Mouse (Mus musculus) ovary, postnatal 14 days (tissue): ENCODE measurements at regions not wholly inside any gene's neighbourhood (a gene's known extent, or its start where the extent isn't known, plus 50 kb on each side); places are given as distances from the start of the nearest gene placed in this dataset.
"Not testable (repeated sequence)": the region's sequence is repeated elsewhere in the genome, so short reads cannot be mapped to it uniquely, and the experiment has no call there.

Experiments used
- DNase-seq: peaks from one replicate; pipeline ENCODE4 v3.0.0; 2022; ENCODE audit warnings: low spot score

- DNase-seq, result no peak
Measured at GRCm38 (mm10) chr13:111860931-111861330, 52.1 kb upstream of the Map3k1 start.

GRCm38 (mm10) chr13:111862316-111862715 lies 53.5 kb upstream of the Map3k1 start:
- DNase-seq, result no peak

- DNase-seq, result no peak
Measured at GRCm38 (mm10) chr13:111865956-111866355, 57.2 kb upstream of the Map3k1 start.

DNA sequence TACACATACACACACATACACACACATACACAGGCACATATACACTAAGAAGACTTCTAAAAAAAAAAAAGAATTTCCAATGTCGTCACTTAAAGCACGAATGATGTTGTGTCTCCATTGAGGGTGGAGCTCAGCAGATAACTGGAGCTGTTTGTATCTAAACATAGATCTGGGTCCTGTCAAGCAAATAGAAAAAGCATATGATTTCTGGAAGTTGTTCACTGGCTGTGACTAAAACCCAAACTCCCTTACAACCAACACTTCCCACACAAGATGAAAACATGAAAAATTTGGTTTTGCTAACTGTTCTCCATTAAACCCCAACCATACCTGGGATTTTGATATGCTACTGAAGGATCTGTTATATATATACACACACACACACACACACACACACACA lies 58.5 kb upstream of the Map3k1 start:
- DNase-seq, result no peak

DNA sequence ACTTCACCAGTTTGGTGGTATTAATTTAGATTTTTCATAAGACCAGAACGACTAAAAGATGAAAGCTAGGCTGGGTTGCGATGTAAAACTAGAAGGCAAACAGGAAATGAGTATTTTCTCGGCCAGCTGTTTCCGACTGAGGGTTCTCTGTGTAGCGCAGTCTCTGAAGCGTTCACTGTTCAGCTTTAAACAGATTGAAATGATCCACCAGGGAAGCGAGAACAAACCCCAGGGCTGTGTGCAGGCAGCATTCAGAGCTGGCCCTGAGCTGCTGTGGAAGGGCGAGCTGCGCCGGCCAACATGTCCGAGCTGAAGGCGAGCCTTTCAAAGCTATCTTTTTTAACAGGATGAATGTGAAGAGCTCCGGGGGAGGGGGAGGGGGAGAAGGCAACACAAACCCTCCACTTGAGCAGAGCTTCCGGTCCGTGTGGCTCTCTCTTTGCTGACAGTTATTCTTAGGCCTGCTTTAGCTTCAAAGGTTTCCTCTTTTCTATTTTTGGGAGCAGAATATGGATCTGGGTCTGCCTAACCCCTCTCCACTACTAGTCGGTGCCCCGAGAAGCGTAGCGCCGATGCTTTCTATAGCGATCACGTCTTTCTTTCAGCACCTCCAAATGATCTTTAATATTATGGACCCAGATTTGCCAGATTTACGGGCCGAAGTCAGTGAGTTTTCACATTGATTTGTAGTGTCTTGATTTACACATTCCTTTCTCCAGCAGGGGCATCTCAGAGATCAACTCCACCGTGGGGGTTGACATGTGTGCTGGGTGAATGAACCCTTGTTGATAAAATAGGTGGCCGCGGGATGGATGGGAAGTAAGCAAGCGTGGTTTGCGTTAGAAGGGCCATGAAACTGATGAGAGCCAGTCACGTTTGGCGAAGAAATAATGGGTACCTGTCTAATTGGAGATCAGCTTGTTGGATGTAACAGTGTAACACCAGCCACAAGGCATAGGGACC lies 59.3 kb upstream of the Map3k1 start:
- peak; percentile 46 for DNase-seq

DNA sequence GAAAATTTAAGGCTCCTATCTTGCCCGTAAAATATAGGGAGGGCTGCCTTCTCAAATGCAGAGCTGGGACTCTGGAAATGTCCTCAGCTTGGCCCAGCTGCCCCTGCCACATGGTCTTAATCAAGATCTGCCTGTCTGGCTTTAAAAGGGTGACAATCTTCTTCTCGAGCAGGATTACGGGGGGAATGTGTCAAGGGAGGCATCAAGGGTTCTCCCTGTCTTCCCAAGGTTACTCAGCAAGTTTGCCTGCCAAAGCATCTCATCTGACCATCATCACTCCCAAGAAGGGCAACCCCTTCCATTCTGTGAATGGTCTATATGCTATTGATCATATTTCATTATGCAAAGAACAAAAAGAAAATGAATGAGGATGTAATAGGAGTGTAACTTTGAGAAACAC lies 60.2 kb upstream of the Map3k1 start:
- no peak for DNase-seq

GRCm38 (mm10) chr13:111869771-111870437 lies 61.1 kb upstream of the Map3k1 start:
- DNase-seq, result no peak

GRCm38 (mm10) chr13:111870505-111870904 lies 61.7 kb upstream of the Map3k1 start:
- DNase-seq, result no peak

DNA sequence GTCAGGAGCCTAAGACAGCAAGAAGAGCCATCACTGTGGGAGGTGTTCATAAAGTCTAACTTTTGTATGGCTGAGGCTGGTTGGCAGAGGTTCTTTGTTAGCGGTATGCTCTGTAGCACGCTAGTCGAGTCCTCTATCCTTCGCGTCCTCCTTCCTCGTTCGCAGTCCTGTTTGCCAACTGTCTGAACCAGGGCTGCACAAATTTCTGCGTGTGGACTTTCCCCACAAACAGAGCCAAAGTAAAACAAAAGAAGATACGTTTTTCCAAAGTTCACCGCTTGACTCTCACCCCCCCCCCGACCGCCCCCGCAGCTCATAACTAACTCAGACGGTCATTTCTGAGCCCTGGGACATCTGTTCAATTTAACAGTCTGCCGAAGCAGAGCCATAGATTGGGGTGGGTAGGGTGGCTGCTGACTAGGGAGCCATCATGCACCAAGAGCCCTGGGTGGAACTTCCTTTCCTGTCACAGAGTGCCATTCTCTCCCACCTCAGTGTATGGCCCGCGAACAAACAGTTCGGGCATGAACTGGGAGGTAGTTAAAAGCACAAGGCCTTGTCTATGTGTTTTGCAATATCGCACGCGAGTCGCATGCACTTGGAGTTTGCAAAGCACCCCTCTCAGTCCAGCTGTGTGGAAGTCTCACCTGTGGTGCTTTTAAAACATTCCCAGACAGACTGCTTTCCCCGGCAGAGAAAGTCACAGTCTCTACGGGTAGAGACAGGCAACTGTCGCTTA lies 63.0 kb upstream of the Map3k1 start:
- no peak for DNase-seq

GRCm38 (mm10) chr13:111874330-111874729 lies 65.5 kb upstream of the Map3k1 start:
- DNase-seq, result no peak

DNA sequence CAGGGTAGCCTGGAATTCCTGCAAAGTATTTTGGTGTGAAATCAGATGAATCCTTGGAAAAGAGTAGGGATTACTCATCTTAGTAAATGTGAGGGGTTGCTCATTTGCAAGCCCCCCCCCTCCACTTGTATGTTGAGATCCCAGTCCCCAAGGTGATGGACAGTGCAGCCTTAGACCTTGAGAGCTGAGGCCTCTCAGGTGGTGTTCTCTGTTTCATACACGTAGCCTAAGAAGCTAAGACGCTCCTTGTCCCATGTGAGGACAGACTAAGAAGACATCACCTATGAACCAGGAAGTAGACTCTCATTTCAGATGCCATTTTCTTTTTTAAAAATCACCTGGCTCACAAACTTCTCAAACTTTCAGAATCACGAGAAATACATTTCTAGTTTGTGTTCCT lies 67.6 kb upstream of the Map3k1 start:
- no peak for DNase-seq

DNA sequence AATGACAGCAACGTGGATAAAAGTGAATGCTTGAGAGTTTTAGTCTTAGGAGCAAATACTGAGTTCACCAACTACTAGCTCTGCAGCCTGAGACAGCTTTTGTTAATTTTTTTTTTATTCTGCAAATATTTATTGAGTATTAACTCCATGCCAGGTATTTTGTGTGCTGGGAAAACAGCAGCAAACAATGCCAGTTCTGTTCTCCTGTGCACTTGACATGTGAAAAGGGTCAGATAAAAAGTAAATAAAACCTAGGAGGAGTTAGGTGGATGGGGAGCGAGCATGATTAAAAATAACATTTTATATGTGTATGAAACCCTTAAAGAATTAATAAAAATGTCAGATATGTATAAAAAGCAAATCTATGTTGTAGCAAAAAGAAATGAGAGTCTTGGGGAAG lies 68.1 kb upstream of the Map3k1 start:
- DNase-seq, result no peak

- not testable (repeated sequence) for DNase-seq
Measured at GRCm38 (mm10) chr13:111883768-111884566, 75.2 kb upstream of the Map3k1 start.

GRCm38 (mm10) chr13:111890792-111891191 lies 82.0 kb upstream of the Map3k1 start:
- DNase-seq, result no peak

- DNase-seq, result no peak
Measured at GRCm38 (mm10) chr13:111892141-111892540, 83.3 kb upstream of the Map3k1 start.

GRCm38 (mm10) chr13:111893221-111893713 lies 84.5 kb upstream of the Map3k1 start:
- DNase-seq, result no peak

GRCm38 (mm10) chr13:111894804-111895478 lies 86.1 kb upstream of the Map3k1 start:
- peak; percentile 15 for DNase-seq

DNA sequence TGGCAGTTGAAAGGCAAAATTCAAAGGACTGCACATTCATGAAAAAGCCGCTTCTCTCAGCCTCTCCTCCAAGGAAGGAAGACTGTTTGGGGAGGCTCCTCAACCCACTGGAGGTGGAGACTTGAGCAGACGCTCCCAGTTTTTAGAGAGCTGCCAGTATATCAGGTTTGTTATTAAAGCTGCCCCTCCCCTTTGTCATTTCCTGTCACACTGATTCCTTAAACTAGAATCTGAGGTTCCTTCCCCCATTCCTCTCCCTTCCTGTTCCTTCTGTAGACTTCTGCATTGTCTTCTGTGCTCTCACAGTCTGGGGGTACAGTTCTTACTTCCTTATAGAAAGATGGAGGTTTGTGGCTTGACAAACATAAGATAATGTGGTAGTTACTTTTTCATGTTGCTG lies 87.5 kb upstream of the Map3k1 start:
- DNase-seq, result no peak

DNA sequence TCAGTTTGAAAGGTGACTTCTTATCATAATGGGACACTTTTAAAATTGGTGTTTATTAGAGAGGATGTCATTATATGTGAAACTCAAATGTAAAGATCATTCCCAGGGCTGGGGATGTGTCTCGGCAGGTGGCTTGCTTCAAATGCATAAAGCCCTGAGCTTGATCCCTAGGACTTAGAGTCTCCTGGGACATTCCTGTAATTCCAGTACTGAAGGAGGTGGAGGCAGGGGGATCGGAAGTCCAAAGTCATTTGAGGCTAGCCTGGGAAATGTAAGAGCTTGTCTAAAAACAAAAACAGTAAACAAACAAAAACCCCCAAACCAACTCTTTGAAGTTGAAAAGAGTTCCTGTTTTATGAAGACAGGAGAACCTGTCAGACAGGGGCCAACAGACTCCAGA lies 94.6 kb upstream of the Map3k1 start:
- no peak for DNase-seq

DNA sequence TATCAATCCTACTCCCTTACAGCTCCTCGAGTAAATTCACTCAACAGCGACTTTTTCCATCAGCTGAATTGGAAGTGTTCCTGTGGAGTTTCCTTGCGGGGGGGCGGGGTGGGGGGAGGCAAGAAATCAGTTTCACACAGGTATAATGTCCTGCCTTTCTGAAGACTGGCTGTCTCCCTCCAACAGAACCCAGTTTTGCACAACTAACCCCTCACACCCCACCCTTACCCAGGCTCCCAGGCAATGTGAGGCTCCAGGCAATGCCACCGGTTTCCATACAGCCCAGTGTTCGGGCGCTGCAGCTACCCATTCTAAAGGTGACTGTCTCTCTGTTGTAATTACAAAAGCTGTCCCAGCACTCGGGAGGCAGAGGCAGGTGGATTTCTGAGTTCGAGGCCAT lies 95.1 kb upstream of the Map3k1 start:
- DNase-seq, result no peak

DNA sequence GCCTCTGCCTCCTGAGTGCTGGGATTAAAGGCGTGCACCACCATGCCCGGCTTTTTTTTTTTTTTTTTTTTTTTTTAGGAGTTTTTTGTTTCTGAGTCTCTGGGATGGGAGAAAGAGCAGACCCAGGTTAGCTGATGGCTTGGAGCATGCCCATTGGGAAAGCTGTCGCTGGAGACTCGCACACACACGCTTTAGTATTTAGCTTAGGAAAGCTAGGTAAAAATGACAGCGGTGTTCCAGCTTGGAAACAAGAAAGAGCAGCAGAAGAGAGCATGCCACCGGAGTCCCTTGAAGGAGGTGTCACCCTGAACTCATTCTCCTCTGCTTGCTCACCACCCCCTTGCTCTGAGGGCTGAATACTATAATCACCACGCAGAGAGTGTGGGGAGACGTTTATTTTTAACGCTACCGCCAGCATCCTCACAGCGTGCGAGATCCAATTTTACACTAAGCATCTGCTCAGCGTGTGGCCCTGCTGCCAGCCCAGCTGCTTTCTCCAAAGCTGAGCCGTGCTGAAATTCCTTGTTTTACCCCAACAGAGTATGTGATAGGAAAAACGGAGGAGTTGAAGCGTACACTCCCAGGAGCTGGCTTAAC lies 95.9 kb upstream of the Map3k1 start:
- no peak for DNase-seq
